Mouse (Mus musculus): ENCODE data around the gene Cstad.

The Cstad gene

DNA sequence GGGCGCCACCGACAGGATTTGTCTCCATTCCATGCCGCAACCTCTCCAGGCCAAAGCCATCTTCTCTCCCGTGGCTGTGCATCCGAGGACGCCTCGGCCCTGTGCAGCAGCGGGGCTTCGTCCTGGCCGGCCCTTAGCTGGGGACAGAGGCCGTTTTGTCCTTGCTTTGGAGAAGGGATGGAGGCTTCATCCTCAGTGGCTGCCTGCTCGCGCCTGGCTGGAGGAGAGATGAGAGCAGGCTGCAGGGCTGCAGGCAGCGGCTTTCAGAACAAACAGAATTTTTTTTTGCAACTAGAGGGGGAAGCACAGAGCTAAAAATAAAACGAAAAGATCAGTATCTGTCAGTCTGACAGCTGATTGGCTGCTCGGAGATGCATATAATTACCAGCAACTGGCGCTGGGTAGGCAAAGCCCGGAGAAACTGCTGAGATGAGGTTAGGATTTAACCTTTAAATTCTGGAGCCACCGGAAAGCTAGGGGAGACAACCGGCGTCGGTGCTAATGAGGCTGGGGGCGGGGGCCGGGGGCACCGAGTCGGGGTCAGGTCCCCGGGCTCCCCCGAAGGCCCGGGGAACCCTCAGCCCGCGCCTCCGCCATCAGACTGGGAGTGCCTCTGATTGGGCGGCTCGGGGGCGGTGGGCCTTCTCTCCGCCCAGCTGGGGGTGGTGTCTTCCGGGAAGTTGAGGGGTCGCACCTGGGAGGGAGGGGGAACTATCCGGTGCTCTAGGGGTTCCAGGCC is at the start of gene Cstad:
Cstad (plus strand) TSS at position 400 of the 739 bp plus-strand sequence.
- DNase-seq = peak; percentile 76

DNA sequence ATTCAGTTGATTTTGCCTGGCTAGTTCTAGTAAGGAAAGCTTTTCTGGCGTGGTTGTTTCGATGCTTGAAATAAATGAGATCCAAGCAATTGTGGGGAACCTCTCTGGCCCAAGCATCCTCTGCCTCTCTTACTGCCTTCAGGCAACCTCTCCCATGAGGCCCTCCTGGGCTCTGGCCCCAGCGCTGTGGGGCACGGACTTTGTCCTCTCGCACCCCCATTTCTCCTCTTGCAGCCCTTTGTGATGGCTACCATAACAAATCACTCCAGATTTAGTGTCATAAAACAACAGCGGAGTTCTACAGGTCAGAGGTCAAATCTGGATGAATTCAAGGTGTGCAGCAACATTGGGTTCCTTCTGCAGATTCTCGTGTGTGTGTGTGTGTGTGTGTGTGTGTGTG is 49.1 kb upstream of the Cstad start:
- no peak for DNase-seq

DNA sequence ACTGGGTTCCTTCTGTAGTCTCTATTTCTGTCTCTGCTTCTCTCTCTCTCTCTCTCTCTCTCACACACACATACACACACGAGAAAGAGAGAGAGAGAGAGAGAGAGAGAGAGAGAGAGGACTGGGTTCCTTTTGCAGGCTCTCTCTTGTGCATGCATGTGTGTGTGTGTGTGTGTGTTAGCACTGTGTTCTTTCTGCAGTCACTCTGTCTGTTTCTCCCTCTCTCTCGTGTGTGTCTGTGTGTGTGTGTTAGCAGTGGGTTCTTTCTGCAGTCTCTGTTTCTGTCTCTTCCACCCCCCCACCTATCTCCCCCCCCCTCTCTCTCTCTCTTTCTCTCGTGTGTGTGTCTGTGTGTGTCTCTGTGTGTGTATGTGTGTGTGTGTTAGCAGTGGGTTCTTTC is 48.6 kb upstream of the Cstad start:
- DNase-seq = no peak

DNA sequence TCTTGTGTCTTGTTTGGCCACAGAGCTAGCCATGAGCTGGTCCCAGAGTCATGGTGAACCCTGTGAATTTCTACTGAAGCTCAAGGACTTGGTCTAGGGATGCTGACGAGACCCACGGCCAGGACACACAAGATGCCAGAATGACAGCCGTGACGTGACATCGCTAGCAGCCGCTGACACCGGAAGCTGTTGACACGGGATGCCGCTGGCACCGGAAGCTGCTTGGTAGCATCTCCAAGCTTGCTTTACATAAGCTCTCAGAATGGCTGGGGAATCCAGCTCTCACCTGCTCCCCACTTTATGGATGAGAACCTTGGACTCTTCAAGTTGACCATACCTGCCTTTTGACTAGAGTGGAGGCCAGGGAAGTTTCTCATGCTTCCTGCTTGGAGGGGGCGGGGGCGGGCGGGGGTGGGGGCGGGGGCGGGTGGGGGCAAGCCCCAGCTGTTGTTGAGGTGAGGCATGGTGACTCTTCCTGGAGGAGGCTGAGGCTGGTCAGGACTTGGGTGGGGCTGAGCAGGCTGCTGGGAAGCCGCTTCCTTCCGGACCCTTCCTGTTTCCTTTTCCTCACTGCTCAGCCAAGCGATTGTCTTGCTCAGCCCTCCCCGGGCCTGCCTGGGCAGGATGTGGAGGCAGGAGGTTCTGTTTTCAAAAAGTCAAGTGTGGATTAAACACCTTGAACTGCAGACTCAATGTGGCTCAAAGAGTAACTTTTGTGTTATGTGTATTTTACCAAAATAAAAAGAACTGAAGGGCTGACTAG is 47.2 kb upstream of the Cstad start:
- peak; percentile 66 for DNase-seq

DNA sequence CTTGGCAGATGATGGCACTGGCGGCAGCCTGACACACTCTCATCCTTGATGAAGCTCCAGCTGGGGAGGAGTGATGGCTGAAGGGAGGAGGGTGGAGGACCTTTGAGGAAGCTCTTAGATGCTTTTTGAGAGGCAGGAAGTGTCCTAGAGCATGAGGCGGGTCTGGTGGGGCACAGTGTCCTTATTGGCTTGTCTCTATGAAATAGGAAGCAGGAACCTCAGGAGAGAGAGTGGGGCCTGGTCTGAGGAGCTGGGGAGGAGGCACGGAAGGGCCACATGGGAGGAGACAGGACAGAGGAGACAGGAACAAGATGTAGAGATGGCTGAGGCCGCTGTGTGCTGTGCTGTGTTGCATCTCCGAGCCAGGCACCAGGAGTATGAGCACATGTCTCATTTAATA is 43.3 kb upstream of the Cstad start:
- DNase-seq = no peak

DNA sequence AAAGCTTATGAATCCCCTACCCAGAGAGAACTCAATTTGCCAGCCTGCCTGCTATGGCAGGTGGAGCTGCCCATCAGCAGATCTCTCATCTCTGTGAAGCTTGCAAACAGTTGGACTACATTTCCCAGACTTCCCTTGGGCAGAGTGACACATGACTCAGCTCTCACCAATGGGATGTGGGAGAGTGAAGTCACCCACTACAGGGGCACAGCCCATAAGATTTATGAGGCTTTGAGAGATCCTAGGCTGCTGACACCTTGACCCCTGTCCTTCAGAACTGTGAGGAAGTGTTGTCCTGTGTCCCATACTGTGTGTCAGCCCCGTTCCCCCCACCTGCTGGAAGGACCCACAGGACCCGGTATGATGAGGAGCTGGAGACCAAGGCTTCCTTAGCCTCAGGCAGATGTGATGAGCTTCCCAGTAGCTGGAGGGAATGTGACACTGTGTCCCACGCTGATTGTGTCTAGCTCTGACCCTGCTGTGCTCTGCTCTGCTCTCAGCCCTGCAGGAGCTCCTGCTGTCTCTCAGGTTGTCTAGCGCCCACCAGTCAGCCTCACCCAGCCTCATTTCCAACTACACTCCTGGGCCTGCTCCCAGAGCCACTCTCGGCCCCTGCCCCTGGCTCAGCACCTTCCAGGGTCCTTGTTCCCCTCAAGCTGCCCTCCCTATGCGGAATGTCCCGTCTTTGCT is 40.8 kb upstream of the Cstad start:
- DNase-seq = peak; percentile 49

DNA sequence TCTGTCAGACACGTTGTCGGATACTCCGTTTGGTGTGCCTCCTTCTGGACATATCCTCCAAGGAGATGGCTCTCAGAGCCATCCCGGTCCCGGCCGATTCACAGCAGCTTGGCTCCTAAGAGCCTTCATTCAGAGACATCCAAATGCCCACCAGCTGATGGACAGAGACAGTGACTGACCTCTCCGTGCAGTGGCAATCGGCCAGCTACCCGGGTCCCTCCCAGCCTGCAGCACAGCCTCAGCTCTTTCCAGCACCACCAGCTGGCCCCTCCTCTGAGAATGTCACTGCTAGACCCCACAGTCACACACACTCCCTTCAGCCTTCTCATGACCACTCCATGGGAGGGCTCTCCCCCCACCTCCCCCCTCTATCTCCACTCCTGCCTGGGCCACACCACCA is 39.6 kb upstream of the Cstad start:
- DNase-seq = no peak

DNA sequence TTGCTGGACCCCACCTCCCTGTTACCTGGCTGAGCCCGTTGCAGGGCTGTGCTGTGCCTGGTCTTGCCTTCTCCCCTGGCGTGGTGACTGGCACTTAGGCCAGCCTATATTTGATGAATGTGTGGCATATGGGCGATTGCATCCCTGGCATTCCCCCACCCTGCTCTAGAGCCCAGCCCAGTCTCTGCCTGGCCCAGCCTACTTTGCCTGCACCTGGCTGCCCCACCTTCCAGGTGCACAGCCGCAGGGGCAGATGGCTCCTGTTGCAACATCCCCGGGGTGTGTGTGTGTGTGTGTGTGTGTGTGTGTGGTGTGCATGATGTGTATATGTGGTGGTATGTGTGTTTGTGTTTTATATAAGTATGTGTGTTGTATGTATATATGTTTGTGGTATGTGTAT is 38.3 kb upstream of the Cstad start:
- no peak for DNase-seq

DNA sequence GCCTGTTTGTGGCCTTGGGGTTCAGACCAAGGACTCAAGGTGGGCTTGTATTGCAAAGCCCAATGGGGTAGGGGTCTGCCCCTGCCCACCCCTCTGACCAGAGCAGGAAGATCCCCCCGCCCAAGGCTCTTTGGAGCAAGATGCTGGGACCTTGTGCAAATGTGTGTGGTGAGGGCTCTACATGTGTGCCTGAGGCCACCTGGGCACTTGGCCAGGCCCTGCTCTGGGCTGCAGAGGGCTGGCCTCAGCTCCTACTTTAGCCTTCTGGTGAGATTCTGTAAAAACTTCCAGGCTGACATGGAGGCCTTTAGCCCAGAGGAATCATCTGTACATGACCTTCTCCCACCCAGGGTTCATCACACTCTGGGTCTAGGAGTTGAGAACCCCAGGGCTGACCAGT is 35.3 kb upstream of the Cstad start:
- no peak for DNase-seq

DNA sequence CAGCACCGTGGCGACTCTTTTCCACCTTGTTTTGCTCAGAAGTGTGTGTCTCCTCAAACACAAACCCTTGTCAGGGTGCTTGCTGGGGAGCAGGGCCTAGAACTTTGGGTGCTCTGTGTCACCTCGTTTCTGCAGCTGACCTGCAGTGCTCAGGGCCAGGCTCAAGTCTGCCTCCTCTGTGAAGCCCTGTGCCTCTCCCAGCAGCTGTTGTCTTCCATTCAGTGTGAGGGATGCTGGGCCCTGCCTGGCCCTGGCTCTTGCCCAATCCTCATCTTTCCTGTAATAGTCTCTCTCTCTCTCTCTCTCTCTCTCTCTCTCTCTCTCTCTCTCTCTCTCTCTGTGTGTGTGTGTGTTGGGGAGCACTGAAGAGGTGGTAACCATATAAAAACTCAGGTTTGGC is 32.3 kb upstream of the Cstad start:
- DNase-seq = no peak

DNA sequence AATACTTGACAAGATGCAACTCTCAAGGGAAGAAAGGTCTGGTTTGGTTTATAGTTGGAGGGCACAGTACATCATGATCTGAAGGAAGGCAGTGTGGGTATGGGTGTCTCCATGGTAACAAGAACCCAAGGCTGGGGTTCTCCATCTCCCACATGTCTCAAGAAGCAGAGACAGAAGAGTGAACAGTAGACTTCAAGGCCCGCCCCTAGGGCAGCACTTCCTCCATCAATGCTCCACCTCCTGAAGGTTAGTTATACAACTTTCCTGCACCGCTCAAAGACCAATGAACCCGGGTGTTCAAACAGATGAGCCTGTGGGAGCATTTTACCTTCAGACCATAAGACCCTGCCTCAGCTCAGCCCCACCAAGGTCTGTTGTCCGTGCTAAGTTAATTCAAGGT is 23.2 kb upstream of the Cstad start:
- DNase-seq = no peak

DNA sequence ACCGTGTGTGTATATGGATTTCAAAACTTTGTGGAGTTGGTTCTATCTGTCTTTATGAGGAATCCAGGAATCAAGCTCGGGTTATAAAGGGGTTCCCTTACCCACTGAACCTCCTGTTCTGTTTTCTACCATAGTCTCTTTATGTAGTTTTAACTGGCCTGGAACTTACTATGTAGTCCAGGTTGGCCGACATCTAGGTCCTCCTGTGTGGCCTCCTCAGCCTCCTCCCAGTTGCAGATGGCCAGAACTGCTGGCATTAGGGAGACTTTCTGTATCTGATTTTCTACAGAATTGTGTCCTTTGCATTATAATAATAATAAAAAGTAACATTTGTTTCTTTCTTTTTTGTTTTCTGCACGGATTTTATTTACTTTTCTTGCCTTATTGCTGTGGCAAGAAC is 21.3 kb upstream of the Cstad start:
- no peak for DNase-seq

DNA sequence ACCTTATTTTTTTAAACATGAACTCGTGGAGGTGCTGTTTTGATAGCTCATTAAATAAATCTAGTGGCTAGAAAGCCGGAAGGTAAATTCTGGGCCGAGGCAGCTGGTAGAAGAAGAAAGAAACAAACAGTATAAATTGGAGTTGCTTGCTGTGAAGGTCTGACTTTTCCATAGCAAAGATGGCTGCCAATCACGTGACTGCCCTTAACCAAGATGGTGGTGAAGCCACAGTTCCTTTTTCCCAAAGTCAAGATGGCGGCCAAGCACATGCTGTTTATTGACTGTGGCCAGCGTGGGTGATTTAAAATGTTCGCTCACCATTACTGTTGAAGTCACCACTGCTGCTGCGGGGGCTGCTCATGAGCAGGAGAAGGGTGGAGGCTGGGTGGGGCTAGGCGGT is 17.8 kb upstream of the Cstad start:
- no peak for DNase-seq

DNA sequence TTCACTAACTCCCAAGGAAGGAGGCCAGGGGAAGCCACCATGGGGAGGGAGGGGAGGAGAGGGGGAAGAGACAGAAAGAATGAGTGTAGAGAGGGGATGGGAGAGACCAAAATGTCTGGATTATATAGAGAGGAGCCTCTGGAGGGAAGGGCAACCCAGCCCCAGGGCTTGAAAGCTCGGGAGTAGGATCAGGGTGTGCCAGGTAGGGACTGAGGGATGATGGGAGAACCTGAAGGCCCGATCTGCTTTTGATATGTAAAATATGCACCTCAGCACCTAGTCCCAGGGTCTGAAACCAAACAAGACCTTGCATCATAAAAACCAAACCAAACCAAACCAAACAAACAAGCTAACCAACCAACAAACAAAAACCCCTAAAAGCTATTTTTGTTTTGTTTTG is 16.8 kb upstream of the Cstad start:
- DNase-seq = no peak

DNA sequence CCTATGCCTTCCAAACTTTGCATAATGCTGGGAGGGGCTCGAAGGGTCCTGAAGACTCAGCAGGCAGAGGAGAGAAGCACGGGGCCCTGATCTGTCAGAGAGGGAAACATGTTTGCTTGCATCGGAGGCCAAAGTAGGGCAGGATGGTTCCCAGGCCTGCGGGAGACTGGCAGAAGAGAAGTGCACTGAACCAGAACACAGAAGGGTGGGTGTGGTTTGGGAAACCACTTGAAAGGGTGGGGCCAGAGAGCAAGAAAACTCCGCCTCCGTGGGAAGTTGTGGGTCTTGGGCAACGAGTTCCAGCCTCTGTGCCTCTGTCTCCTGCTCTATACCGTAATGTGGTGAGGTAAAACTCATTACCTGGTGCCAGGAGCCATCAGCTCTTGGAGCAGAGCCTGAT is 7.7 kb upstream of the Cstad start:
- DNase-seq = peak; percentile 73

DNA sequence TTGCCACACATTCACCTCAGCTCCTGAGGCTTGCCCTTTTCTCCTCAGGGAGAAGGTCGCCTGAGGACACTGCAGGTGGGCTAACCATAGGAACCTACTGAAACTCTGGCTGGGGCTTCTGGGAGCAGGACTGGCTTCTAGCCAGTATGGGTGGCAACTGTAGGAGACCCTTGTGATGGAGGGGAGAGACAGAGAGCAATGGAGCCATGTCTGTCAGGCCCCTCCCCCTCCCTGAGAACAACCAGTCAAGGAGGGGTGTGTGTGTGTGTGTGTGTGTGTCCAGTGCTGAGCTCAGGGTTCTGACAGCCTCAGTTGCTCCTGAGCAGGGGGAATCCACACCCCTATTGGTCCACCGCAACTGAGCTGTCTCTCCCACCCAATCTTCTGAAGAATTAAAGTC is 7.2 kb upstream of the Cstad start:
- DNase-seq = no peak

DNA sequence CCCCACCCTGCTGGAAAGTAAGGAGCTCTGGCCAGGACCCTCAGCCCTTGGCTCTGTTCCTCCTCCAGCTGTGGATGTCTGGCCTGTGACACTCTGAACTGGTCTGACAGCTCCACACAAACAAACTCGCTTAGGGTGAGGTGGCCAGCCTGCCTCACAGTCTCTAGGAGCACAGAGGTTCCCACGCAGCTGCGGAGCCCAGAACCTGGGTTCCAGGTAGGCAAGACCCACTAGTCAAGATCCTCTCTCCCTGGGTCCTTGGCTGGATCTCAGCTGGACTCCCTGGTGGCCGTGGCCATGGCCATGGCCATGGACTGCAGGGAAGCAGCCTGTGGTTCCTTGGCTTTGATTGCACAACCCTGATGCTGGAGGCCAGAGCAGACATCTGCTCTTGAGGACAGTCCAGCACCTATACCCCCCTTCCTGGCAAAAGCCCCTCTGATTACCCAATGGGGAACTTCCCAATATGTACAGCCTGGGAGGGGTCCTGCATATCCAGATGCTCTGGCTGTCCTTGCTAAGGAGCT is 5.8 kb upstream of the Cstad start:
- DNase-seq = peak; percentile 68

DNA sequence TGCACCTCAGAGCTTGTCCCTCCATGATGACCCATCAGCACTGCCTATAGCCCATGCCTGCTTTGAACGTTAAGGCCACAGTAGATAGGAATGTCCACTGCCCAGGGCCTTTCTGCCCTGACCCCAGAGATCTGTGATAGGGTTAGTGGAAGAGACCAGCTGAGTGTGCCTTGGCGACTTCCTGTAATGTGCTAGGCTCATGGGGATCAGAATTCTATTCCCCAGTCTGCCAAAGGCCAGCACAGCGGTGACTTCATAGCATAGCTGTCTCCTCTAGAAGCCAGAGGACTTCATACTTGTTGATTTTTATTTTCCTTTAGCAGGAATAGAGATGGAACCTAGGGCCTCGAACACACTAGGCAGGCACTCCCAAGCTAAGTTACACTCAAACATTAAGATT is 5.1 kb upstream of the Cstad start:
- DNase-seq = no peak

DNA sequence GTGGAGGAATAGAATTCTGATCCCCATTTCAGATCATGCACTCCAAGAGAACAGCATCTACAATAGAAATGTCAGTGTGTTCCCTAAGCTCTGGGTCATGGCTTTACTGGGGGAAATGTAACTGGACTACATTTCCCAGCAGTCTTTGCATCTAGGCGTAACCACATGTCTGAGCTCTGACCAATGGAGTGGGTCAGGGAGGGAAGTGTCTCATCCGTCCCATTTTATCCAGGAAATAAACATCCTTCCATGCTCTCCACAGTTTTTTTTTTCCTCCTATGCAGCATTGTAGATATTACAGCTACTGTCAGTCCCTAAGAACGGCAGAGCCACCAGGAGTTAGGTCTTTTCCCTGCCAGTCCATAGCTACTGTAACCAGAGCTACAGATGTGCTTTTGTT is 3.9 kb upstream of the Cstad start:
- DNase-seq = peak; percentile 57

DNA sequence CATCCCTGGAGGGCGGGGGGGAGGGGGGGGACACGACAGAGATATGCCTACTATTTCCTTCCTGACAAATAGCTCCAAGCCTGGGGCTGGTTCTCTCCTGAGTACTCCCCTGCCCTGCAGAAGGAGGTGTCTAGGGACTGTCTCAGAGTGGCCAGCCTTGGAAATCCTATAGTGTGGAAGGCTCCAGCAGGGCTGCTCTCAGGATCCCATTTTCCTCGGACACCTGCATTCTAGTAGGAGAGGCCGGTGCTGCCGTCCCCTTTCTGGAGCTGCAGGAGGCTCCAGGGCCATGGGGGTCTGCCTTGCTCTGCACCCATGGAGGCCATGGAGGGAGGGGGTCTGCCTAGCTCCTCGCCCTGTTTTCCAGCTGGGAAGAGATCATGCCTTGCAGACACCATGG is 2.4 kb upstream of the Cstad start:
- DNase-seq = no peak

DNA sequence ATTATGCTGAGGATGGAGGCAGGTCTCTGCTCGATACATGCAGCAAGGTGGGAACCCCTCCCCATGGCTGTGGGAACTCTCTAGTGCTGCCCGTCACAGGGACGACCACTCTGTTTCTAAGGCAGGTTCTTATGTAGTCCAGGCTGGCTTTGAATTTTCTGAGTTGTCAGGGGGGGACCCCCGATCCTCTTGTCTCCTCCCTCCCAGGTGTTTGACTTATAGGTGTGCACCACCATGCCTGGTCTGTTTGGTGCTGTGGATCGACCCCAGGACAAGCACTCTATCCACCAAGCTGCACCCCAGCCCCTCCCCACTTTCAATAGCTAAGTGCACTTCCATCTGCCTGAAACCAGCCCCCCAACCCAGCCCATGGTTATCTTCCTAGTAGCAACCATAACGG is 1.9 kb upstream of the Cstad start:
- no peak for DNase-seq

DNA sequence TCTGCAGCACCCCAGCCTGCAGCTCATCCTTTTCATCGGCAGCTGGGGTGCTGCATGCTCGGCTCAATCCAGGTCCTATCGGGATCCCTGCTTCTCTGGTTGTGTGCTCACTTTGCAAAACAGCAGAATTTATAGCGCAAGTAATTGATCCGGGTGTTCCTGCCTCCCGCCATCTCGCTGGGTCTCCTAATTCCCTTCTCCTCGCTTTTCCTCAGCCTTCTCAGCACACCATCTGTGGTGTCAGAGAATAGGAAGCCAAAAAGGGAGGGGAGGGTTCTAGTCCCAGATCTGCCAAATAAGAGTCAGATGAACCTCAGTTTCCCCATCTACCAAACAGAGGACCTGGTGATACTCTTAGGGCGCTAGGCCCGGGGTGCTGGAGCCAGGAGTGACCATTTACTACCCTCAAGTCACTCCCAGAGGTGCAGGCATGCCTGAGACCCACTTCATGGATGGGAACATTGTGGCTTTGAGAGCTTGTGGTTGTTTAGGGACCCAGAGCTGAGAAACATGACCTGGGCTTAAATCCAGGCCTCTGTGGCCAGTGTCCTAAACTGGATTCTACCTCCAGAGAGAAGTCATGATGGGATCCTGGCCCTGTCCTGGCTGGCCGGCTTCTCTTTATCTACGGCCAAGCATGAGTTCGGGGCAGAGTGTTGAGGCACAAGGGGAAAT is 1.1 kb upstream of the Cstad start:
- DNase-seq = no peak

DNA sequence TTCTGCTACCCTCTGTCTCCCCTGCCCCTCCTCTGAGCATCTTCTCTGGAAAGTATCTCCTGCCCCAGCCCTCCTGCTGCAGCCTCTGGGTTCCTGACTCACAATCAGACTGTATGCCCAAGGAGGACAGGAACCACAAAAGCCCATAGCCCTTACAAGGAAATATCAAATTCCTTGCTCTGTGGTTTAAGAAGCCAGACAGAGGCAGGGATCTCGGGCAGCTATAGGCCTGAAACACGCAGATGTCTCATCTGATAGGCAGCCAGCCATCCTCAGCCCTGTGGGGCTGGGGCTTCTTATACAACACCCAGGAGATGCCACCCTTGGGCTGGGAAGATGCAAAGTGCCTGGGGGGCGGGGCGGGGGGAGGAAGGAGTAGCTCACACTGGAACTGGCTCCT is 956 bp downstream of the Cstad start:
- DNase-seq = no peak
